Mouse (Mus musculus) forebrain, embryonic 15.5 days (tissue): ENCODE results near the gene Ikbkg. TPM values are rescaled to one million over a fixed set of nuclear protein-coding genes. Genes with fewer than 3 reads are reported as not detected.
"Not testable (repeated sequence)": the region's sequence is repeated elsewhere in the genome, so short reads cannot be mapped to it uniquely, and the experiment has no call there.

Source experiments
- ATAC-seq: fragments of 200-750 bp; cut with Nextera tagmentation; replicated peaks from 2 replicates; pipeline ENCODE4 v1.8.0; 2017; ENCODE audit warnings: mild to moderate bottlenecking, moderate TSS enrichment, moderate library complexity
- H3K27ac ChIP-seq: fragments of 300-500 bp; sonication (generic); replicated peaks from 2 replicates; pipeline ENCODE4 v1.5.1; 2015; ENCODE audit warnings: mild to moderate bottlenecking, inconsistent platforms
- H3K27me3 ChIP-seq: fragments of 300-500 bp; sonication (generic); 2 replicates; pipeline ENCODE4 v1.6.1; 2015; ENCODE audit warnings: inconsistent platforms
- H3K36me3 ChIP-seq: fragments of 300-500 bp; sonication (generic); 2 replicates; pipeline ENCODE4 v1.6.1; 2015; ENCODE audit warnings: mild to moderate bottlenecking, inconsistent platforms
- H3K4me1 ChIP-seq: fragments of 300-500 bp; sonication (generic); 2 replicates; pipeline ENCODE4 v1.6.1; 2015; ENCODE audit warnings: inconsistent platforms
- H3K4me2 ChIP-seq: fragments of 300-500 bp; sonication (generic); replicated peaks from 2 replicates; pipeline ENCODE4 v1.6.1; 2015; ENCODE audit warnings: mild to moderate bottlenecking, inconsistent platforms
- H3K4me3 ChIP-seq: fragments of 300-500 bp; sonication (generic); 2 replicates; pipeline ENCODE4 v1.5.1; 2015; ENCODE audit warnings: mild to moderate bottlenecking, inconsistent platforms
- H3K9ac ChIP-seq: fragments of 300-500 bp; sonication (generic); replicated peaks from 2 replicates; pipeline ENCODE4 v1.6.1; 2015; ENCODE audit warnings: mild to moderate bottlenecking, inconsistent platforms
- H3K9me3 ChIP-seq: fragments of 300-500 bp; sonication (generic); 2 replicates; pipeline ENCODE4 v1.6.1; 2016; ENCODE audit warnings: inconsistent platforms
- WGBS: fragments of 180-500 bp; shearing (Covaris S2); methylation state at CpG from one replicate; pipeline ENCODE4 v1.1.7; 2015; ENCODE audit warnings: mixed read lengths; 5-methylcytosine and 5-hydroxymethylcytosine counted together
- polyA plus RNA-seq: library from polyadenylated mRNA; unstranded; fragments of >200 nt; fragmentation: Nextera tagmentation; extraction: Ambion mirVana; gene quantifications from 2 replicates; pipeline ENCODE4 v1.2.1, GENCODE M21; 2015

Ikbkg gene
- polyA plus RNA-seq, 1 experiment from 2014 or later = 19.7 TPM

GRCm38 (mm10) chrX:74408340-74408739 is 15.2 kb downstream of the Ikbkg start:
- H3K9ac ChIP-seq = no peak overlapping the region
- H3K9me3 ChIP-seq = no peaks in the 10 kb centered on the region
- H3K4me2 ChIP-seq = no peak overlapping the region
- no peaks in the 10 kb centered on the region for H3K27me3 ChIP-seq
- no peak for ATAC-seq
- H3K36me3 ChIP-seq = no peaks in the 10 kb centered on the region
- H3K4me1 ChIP-seq = no peaks in the 10 kb centered on the region
- no peak overlapping the region for H3K4me3 ChIP-seq
- no peak overlapping the region for H3K27ac ChIP-seq
- 49% methylated on average over 2 of the region's 2 CpGs for WGBS

- no peak overlapping the region for H3K9ac ChIP-seq
Observed at GRCm38 (mm10) chrX:74413377-74413776, 20.3 kb downstream of the Ikbkg start.

DNA sequence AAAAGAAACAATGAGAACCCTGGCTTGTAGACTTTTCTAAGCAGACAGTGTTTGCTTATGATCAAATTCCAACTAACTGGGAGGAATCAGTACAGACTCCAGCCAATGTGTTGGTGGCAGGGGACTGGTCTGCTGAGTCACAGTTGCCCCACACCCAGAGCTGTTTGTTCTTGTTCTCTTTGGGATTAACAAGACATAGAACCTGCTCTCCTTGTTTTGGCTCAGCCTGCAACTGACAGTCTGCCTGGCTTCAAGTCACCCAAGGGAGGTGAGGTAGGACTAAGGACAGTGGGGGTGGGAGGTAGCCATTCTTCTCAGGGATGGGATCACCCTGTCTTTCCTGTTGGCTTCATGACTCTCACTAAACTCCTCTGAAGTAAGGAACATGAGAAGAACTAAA is 31.4 kb downstream of the Ikbkg start:
- H3K36me3 ChIP-seq = no peaks in the 10 kb centered on the region
- no peak for ATAC-seq
- H3K9ac ChIP-seq = no peak overlapping the region
- H3K4me1 ChIP-seq = peaks cover 4% of the 10 kb centered on the region; the same call in 1 of the 2 replicates
- H3K27ac ChIP-seq = no peak overlapping the region
- H3K9me3 ChIP-seq = no peaks in the 10 kb centered on the region
- H3K4me3 ChIP-seq = no peak overlapping the region
- no peak overlapping the region for H3K4me2 ChIP-seq
- no peaks in the 10 kb centered on the region for H3K27me3 ChIP-seq

More at GRCm38 (mm10) chrX:74413377-74413776, 20.3 kb downstream of the Ikbkg start:
- Histone ChIP-seq H3K27ac (no peak overlapping the region), H3K4me1 (no peaks in the 10 kb centered on the region), H3K27me3 (no peaks in the 10 kb centered on the region), H3K4me2 (no peak overlapping the region), H3K9me3 (no peaks in the 10 kb centered on the region), H3K36me3 (no peaks in the 10 kb centered on the region), H3K4me3 (no peak overlapping the region)
- peak; percentile 76 for ATAC-seq

DNA sequence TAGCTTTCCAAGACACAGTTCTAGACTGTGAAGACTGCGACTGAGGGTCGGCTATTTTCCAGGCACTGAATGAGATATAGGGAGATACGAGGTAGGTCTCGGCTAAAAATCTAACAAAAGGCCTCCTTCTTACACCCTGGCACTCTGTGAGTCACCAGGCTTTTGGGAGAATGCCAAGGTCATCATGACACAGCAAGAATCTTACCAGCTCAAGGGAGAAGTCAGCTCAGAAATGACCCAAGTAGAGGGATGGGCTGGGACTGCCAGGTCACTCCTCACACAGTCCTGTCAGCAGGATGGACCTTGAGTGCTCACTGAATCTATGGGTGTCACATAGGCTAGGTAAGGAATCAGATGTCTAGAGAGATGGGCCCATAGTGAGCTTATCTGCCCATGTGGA is 32.1 kb downstream of the Ikbkg start:
- Histone ChIP-seq H3K27me3 (no peaks in the 10 kb centered on the region), H3K4me3 (no peak overlapping the region), H3K4me2 (no peak overlapping the region), H3K4me1 (peaks cover 6% of the 10 kb centered on the region), H3K9ac (no peak overlapping the region), H3K36me3 (no peaks in the 10 kb centered on the region), H3K9me3 (no peaks in the 10 kb centered on the region), H3K27ac (no peak overlapping the region)
- WGBS = 85% methylated on average over 4 of the region's 4 CpGs
- no peak for ATAC-seq

DNA sequence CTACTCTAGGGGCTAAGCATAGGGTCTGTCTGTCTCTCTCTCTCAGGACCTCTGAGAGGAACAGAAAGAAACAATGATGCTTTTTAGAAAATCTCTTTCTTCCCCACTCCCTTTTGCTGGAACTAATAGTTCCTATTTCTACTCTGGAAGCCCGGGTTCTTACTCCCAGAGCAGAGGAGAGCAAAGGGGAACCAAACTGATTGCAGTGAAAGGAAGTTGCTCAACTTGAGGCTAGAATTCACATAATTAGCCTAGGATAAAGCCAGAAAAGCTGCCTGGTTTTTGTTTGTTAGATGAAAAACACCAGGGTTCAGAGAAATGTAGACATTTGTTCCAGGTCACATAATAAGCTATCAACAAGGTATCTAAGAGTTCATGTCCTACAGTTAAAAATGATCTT is 33.2 kb downstream of the Ikbkg start:
- Histone ChIP-seq H3K36me3 (no peaks in the 10 kb centered on the region), H3K27me3 (no peaks in the 10 kb centered on the region), H3K27ac (no peak overlapping the region), H3K4me3 (no peak overlapping the region), H3K9ac (no peak overlapping the region), H3K9me3 (no peaks in the 10 kb centered on the region), H3K4me1 (peaks cover 9% of the 10 kb centered on the region), H3K4me2 (no peak overlapping the region)
- WGBS = 65% methylated on average over 1 of the region's 1 CpGs
- no peak for ATAC-seq

- ATAC-seq = no peak
- Histone ChIP-seq H3K36me3 (no peaks in the 10 kb centered on the region), H3K4me3 (no peak overlapping the region), H3K27me3 (no peaks in the 10 kb centered on the region), H3K9me3 (no peaks in the 10 kb centered on the region), H3K9ac (no peak overlapping the region), H3K4me2 (no peak overlapping the region), H3K4me1 (peaks cover 9% of the 10 kb centered on the region), H3K27ac (no peak overlapping the region)
- WGBS = 83% methylated on average over 3 of the region's 3 CpGs
Observed at GRCm38 (mm10) chrX:74427116-74427515, 34.0 kb downstream of the Ikbkg start.

- 32% methylated on average over 35 of the region's 35 CpGs for WGBS
Observed at GRCm38 (mm10) chrX:74428146-74428825, 35.2 kb downstream of the Ikbkg start.

GRCm38 (mm10) chrX:74428826-74429276 is 35.8 kb downstream of the Ikbkg start, which contains the start of gene G6pdx:
Gene G6pdx (minus strand): TSS chrX:74429194.
- ATAC-seq = peak; percentile 83
- no peaks in the 10 kb centered on the region for H3K9me3 ChIP-seq
- H3K4me3 ChIP-seq = peak within 1 kb of the TSS; percentile 52
- H3K27me3 ChIP-seq = no peaks in the 10 kb centered on the region
- 16% methylated on average over 23 of the region's 25 CpGs for WGBS
- H3K27ac ChIP-seq = peak within 1 kb of the TSS; percentile 81
- H3K9ac ChIP-seq = peak within 1 kb of the TSS; percentile 50
- peak within 1 kb of the TSS; percentile 42 for H3K4me2 ChIP-seq
- no peaks in the 10 kb centered on the region for H3K36me3 ChIP-seq
- peaks cover 9% of the 10 kb centered on the region for H3K4me1 ChIP-seq

More at GRCm38 (mm10) chrX:74428146-74428825, 35.2 kb downstream of the Ikbkg start:
- Histone ChIP-seq H3K9me3 (no peaks in the 10 kb centered on the region), H3K9ac (peak overlapping the region; percentile 50), H3K4me3 (peak overlapping the region; percentile 52), H3K4me1 (peaks cover 9% of the 10 kb centered on the region), H3K27me3 (no peaks in the 10 kb centered on the region), H3K4me2 (peak overlapping the region; percentile 42), H3K36me3 (no peaks in the 10 kb centered on the region), H3K27ac (peak overlapping the region; percentile 81)
- peak; percentile 59 for ATAC-seq

- peak; percentile 78 for ATAC-seq
- no peaks in the 10 kb centered on the region for H3K9me3 ChIP-seq
- 17% methylated on average over 22 of the region's 22 CpGs for WGBS
- H3K36me3 ChIP-seq = peaks cover 3% of the 10 kb centered on the region; the same call in 1 of the 2 replicates
- no peaks in the 10 kb centered on the region for H3K27me3 ChIP-seq
- H3K4me2 ChIP-seq = peak overlapping the region; percentile 42
- peak overlapping the region; percentile 52 for H3K4me3 ChIP-seq
- H3K9ac ChIP-seq = peak overlapping the region; percentile 50
- H3K4me1 ChIP-seq = peaks cover 9% of the 10 kb centered on the region
- peak overlapping the region; percentile 81 for H3K27ac ChIP-seq
Observed at GRCm38 (mm10) chrX:74429290-74429821, 36.3 kb downstream of the Ikbkg start.

- Histone ChIP-seq H3K27ac (no peak overlapping the region), H3K4me1 (no peaks in the 10 kb centered on the region), H3K27me3 (no peaks in the 10 kb centered on the region), H3K4me2 (no peak overlapping the region), H3K9ac (no peak overlapping the region), H3K9me3 (no peaks in the 10 kb centered on the region), H3K36me3 (no peaks in the 10 kb centered on the region), H3K4me3 (no peak overlapping the region)
- ATAC-seq = no peak
- 83% methylated on average over 4 of the region's 4 CpGs for WGBS
Observed at GRCm38 (mm10) chrX:74451157-74451912, 58.2 kb downstream of the Ikbkg start.

GRCm38 (mm10) chrX:74452773-74453172 is 59.7 kb downstream of the Ikbkg start:
- no peak overlapping the region for H3K4me3 ChIP-seq
- H3K4me2 ChIP-seq = no peak overlapping the region
- ATAC-seq = peak; percentile 74
- H3K9ac ChIP-seq = no peak overlapping the region
- no peaks in the 10 kb centered on the region for H3K4me1 ChIP-seq
- 17% methylated on average over 4 of the region's 4 CpGs for WGBS
- no peaks in the 10 kb centered on the region for H3K27me3 ChIP-seq
- H3K9me3 ChIP-seq = no peaks in the 10 kb centered on the region
- H3K27ac ChIP-seq = no peak overlapping the region
- H3K36me3 ChIP-seq = no peaks in the 10 kb centered on the region

DNA sequence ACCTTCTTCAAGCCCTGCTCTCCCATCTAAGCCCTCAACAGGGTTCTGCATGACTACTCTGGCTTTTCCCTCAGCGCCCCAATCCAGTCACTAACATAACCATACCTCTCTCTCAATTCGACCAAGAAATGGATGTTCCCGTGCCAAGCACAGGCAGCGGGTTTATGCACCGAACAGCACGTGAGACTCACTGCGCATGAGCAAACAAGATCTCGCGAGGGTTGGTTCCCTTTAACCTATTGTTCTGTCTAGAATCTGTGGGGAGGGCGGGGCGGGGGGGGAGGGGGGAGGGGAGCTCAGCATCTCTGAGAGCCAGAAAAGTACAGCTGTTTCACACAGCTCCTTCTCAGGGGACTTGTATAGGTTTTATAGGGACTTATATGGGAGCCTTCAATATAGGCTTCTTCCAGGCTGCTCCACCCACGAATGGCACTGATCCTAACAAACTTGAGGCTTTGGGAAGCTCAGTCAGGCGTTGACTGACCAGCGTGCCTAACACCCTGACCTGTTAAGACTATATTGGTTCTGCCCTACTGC is 88.3 kb downstream of the Ikbkg start, which contains the start of gene Gm6880:
Gene Gm6880 (minus strand): TSS at position 51 of the 537 bp plus-strand sequence.
- not testable (repeated sequence) for H3K4me2 ChIP-seq, H3K27ac ChIP-seq, H3K9ac ChIP-seq, H3K9me3 ChIP-seq, ATAC-seq, H3K36me3 ChIP-seq, H3K4me3 ChIP-seq, H3K4me1 ChIP-seq, H3K27me3 ChIP-seq
- WGBS = 68% methylated on average over 14 of the region's 14 CpGs
